Mouse (Mus musculus) ovary, adult 2 months (tissue): ENCODE data around the gene Zc3h7b. TPM values are rescaled to one million over a fixed set of nuclear protein-coding genes. Genes with fewer than 3 reads are reported as not detected.

Experiments
- polyA plus RNA-seq: library from polyadenylated mRNA; depleted of rRNA; stranded (reverse); fragments of >200 nt; gene quantifications from 2 replicates; pipeline ENCODE4 v1.2.3, GENCODE M21; 2012; rRNA removed

Zc3h7b gene
- polyA plus RNA-seq = 61.3 and 67.9 TPM in 2 replicates

GRCm38 (mm10) chr15:81744992-81745600 is at the start of gene Zc3h7b, which contains the start of gene Rangap1:
Gene Zc3h7b, plus strand, starts transcription at chr15:81745057.
Gene Rangap1, minus strand, starts transcription at chr15:81745530.

DNA sequence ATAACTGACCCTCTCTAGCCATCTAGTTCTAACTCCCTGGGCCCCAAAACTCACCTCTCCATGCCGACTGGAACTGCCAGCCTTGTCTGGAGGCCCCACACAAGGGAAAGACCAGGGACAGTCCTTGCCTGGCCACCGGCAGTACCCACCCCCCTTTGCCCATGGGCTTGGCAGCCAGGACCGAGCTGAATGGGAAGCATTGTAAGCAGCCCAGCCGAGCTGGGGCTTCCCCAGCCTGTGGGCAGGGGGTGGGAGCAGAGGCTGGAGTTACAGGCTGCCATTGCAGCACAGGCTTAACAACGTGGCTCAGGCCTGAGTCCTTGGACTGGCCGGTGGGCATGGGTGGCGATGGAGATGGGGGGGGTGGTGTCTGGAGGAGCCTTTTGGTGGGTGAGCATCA is 47.7 kb upstream of the Zc3h7b start, which contains the start of gene Chadl:
Gene Chadl, minus strand, starts transcription at position 113 of the 400 bp plus-strand sequence.

DNA sequence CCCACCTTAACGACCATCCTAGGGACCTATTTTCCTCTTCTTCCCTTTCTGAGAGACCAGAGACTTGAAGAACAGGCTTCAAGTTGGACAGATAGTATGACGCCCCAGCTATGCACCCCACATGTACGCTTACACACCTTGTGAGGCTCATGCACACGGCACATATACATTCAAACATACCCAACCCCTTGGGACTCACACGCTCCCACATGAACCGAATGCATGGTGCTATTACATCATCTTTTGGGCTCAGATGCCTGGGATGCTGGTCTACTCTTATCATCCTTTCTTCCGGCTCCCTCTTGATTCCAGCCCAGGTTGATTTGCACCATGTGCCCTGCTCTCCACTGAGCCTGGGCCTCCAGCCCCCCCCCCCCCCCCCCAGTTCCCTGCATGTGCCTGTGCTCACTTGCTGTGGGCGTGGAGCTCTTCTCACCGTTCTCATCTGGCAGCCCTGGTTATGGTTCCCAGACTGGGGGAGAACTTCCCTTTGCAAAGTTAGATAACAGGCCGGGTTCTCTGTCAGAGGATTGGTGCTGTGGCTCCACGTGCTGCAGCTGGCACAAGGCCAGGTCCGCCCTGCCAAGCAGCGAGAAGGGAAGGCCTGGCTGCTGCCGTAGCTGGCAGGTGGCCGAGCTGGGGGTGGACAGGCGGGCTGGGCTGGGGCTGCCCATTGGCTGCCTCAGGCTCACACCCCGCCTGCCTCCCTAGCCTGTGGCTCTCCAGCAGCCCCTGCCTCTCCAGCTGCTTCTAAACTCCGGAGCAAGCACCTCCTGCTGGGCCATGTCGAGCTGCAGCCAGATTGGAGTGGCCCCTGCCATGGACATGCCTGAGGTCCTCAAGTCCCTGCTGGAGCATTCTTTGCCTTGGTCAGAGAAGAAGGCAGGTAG is 57.4 kb downstream of the Zc3h7b start, which contains the start of gene Tef:
Gene Tef, plus strand, starts transcription at position 421 of the 890 bp plus-strand sequence.

Other genes with a start within 250 kb of the Zc3h7b start
- 27.6 and 28.9 TPM in 2 replicates for gene Ep300, start 159.7 kb upstream of the Zc3h7b start, polyA plus RNA-seq
- 15.9 and 17.1 TPM in 2 replicates for gene L3mbtl2, start 81.2 kb upstream of the Zc3h7b start, polyA plus RNA-seq
- gene Chadl, start 47.8 kb upstream of the Zc3h7b start, polyA plus RNA-seq = 8.5 and 15.1 TPM in 2 replicates
- 33.3 and 36.8 TPM in 2 replicates for gene Rangap1, start 473 bp downstream of the Zc3h7b start, polyA plus RNA-seq
- 61.6 and 63.8 TPM in 2 replicates for gene Tef, start 57.4 kb downstream of the Zc3h7b start, polyA plus RNA-seq
- gene Tob2, start 113.7 kb downstream of the Zc3h7b start, polyA plus RNA-seq = 26.7 and 32.4 TPM in 2 replicates
- 42.5 and 42.6 TPM in 2 replicates for gene Phf5a, start 126.9 kb downstream of the Zc3h7b start, polyA plus RNA-seq
- gene Aco2, start 127.3 kb downstream of the Zc3h7b start, polyA plus RNA-seq = 206 and 228 TPM in 2 replicates
- gene Polr3h, start 181.2 kb downstream of the Zc3h7b start, polyA plus RNA-seq = 21.0 and 21.5 TPM in 2 replicates
- 50.8 and 58.3 TPM in 2 replicates for gene Csdc2, start 191.7 kb downstream of the Zc3h7b start, polyA plus RNA-seq
- 99.8 and 100 TPM in 2 replicates for gene Pmm1, start 215.9 kb downstream of the Zc3h7b start, polyA plus RNA-seq
- 0.18 TPM in 1 of 2 replicates, not detected in the other for gene 1700029P11Rik, start 235.5 kb downstream of the Zc3h7b start, polyA plus RNA-seq
- 17.3 and 19.2 TPM in 2 replicates for gene Xrcc6, start 242.8 kb downstream of the Zc3h7b start, polyA plus RNA-seq